Mouse (Mus musculus): Measurements from ENCODE around the gene Pidd1. TPM values are rescaled to one million over a fixed set of nuclear protein-coding genes. Genes with fewer than 3 reads are reported as not detected.

Gene Pidd1
- polyA plus RNA-seq, 1 experiment = 12.3 TPM

GRCm38 (mm10) chr7:141435856-141436522 is 7.8 kb downstream of the Pidd1 start:
- no peak for DNase-seq (ENCODE audit: low read depth)

GRCm38 (mm10) chr7:141435129-141435855 is 8.5 kb downstream of the Pidd1 start:
- DNase-seq (ENCODE audit: low read depth) = no peak

GRCm38 (mm10) chr7:141434464-141434863 is 9.4 kb downstream of the Pidd1 start:
- no peak for DNase-seq (ENCODE audit: low read depth)

DNA sequence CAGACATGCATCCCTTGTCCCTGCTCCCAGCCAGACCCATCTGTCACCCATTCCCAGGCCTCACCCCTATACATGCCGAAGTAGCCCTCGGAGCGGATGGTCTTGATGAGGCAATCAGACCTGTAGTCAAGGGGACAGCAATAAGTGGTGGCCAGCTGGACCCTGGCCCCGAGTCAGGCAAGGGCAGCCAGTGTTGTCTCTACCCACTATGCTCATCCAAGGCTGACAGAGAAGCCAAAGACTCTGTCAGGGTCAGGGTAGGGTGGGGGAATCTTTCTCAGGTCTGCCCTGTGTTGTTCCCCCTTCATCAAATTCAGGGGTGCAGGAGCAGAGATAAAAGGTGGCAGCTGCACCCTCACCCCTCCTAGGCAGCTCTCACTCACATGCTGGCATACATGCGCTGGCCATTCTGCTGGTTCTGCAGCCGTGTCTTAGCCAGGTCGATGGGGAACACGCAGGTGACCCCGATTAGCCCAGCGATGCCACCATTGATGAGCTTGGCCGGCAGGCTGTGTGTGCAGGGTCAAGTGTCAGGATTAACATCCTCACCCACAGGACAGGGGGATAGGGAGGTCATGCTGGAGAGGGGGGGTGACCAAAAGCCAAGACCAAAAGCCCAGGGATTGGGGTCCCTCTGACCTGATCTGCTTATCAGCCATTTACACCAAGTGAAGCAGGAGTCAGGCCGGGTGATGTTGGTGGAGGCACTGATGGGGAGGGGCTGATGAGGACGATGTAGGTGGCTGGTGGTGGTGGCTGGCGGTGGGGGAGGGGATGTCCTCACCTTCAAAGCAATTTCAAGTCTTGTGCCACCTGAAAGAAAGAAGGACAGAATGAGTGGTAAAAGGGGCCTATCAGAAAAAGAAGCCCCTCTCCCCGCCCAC is 10.1 kb downstream of the Pidd1 start:
- DNase-seq (ENCODE audit: low read depth) = no peak

DNA sequence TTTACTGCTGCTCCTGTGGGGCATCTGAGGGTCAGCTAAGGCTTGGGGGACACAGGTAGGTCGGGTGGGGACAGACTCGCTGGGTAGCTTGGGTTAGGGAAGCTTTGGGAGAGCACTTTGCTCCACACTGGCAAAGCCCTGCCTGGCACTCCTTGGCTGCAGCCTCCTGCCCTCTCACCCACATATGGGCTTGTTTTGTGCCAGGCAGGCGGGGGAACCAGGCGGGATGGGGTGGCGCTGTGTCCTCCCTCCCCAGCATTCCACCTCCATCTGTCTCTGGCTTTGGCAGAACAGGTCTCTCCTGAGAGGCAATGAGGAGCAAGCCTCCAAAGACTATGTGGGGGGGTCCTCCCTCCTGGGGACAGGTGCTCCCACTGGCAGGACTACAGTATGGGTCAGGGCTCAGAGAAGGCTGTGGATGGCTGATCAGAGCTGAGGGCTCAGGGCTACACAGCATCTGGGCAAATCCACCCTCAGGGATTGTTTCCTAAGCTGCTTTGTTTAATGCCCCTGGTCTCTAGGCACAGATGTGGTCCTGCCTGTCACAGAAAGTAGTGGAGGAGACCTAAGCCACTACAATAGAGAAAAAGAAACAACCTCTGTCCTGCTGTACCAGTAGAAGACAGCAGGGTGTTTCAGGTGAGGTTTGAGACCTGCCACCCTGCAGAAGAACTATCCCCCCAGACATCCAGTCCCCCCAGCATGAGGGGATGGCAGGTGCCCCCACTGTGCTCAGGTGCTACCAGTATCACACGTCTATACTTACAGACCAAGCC is 10.9 kb downstream of the Pidd1 start:
- no peak for DNase-seq (ENCODE audit: low read depth)

DNA sequence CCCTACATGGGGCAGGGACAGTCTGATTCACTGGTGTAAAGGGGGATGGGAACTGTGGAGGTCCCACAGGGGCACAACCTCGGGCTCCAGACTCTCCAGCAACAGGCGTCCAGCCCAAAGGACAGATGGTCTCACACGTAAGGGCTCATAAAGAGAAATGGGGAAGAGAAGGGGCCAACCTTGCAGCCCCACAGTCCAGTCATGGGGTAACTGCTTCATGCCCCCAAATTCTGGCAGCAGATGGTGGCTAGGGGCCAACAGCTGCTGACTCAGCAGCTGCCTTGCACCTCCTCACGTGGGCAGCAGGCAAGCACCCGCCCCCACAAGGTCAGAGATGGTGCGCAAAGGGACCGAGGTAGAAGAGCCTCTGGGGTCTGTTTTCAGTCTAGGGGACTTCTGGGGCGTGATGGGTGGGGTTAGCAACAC is 11.6 kb downstream of the Pidd1 start:
- DNase-seq (ENCODE audit: low read depth) = no peak

- no peak for DNase-seq (ENCODE audit: low read depth)
These were observed 12.2 kb downstream of the Pidd1 start for GRCm38 (mm10) chr7:141431434-141432185.

DNA sequence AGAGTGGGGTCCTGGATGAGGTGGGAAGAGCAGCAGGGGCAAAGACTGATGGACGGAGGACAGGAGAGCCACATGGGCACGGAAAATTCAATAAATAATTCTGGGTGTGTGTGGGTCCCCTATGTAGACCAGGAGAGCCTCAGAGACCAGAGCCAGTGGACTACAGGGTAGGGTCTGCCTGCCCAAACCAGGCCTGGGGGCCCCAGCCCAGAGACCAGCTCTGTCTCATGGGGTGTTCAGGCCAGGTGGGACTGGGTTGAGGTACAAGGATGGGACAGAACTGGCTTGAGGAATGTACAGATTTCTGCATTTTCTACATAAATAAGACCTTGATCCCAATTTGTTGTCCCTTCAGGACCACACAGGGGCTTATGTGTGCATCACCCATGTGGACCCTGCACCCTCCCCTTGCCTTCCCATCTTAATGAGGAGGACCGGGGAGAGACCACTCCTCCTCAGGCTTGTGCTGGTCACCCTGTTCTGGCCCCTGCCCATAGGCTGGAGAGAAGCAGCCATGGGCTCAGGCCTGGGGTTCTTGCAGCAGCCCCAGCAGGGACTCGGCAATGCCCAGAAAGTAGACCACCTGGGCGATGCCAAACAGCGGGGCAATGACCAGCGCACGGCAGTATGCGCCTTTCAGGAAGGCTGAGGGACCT is 13.1 kb downstream of the Pidd1 start:
- DNase-seq (ENCODE audit: low read depth) = no peak

DNA sequence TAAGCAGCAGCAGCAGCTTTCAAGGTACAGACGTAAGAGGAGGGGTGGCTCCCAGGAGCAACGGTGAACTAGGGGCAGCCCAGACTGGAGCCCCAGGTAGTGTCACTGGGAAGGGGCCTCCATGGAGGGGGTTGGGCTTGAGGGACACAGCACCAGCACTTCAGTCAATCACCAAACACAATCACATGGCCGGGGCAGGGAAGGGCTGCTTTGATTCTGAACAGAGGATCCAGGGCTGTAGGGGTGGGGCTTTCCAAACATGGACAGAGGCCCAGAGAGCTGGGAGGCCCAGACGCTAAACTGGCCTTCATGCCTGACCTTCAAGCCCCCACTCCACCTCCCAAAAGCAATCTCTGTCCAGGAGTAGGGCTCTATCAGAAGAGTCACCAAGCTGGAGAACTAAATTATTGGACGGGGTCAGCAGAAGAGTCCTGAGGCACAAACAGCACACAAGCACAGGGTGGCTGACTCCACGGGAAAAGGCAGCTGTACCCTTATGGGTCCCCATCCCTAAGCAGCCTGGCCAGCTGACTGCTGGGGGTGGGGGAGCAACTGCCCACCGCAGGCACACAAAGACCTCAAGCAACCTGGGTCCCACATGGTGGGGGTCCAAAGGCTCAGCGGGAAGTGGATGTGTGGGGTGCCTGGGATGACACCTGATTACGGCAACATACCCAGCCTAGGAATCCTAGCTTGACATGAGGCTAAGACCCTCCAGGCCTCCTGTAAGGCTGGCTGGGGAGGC is 13.8 kb downstream of the Pidd1 start:
- no peak for DNase-seq (ENCODE audit: low read depth)

DNA sequence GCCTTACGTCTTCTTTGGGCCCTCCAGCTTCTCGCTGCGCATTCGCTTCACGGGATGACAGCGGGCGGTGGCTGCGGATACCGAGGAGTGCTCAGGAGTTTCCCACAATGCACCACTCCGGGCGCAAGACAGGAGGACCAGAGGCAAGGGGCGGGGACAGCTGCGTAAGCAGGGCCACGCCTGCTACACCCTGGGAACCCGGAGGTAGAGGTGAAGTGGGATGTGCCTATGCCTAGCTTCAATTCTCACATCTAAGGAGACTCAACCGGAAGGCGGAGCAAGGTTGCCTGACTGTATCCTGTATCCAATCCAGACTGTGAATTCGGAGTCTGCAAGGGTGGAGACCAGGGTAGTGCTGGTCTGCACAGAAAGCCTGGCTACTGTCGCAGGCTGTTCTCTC is 14.5 kb downstream of the Pidd1 start, which contains the start of gene Cend1:
Gene Cend1 (minus strand): TSS at position 182 of the 400 bp plus-strand sequence.
- DNase-seq (ENCODE audit: low read depth) = no peak

GRCm38 (mm10) chr7:141428701-141429100 is 15.1 kb downstream of the Pidd1 start:
- DNase-seq (ENCODE audit: low read depth) = no peak

GRCm38 (mm10) chr7:141426948-141427730 is 16.7 kb downstream of the Pidd1 start:
- DNase-seq (ENCODE audit: low read depth) = no peak

DNA sequence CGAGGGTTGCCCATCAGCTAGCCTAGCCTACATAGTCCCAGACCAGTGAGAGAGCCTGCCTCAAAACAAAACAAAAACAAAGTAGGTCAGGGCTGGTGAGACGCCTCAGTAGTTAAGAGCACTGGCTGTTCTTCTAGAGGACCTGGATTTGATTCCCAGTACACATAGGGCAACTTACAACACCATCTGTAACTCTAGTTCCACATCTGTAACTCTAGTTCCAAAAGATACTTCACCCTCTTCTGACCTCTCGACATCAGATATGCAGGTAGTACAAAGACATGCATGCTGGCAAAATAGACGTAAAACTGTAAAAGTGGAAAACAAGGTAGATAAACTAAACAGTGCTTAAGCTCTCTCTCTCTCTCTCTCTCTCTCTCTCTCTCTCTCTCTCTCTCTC is 20.0 kb downstream of the Pidd1 start:
- DNase-seq (ENCODE audit: low read depth) = no peak

DNA sequence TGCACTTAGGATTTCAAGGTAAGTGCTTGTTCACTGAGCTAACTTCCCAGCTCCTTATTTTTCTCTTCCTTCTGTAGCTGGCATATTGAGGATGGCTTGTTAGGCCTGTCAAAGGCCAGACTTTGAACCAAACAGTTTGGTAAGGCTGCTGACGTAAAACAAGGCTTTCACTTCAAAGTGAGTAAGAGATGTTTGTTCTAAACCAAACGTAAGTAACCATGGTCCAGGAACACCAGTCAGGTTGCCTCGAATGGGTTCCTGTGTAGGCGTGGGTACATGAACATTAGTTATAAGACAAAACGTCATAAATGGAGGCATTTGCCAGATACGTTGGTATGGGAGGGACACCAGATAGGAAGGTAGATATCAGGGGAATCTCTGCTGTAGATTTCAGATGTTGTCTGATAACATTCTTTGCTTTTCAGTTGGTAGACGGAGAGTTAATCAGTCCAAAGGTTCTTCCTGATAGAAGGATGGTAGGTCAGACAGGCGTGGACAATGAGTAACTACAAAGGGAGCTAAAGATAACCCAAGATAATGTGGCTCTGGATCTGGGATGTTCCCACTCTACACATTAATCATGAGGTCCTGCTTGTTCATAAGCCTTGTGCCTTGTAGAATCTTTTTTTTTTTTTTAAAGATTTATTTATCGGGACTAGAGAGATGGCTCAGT is 23.7 kb downstream of the Pidd1 start:
- no peak for DNase-seq (ENCODE audit: low read depth)

GRCm38 (mm10) chr7:141418970-141419369 is 24.9 kb downstream of the Pidd1 start:
- DNase-seq (ENCODE audit: low read depth) = no peak

- no peak for DNase-seq (ENCODE audit: low read depth)
These were observed 25.8 kb downstream of the Pidd1 start for GRCm38 (mm10) chr7:141417731-141418681.

Data from gonadal fat pad, adult 2 months (tissue).